Mouse (Mus musculus): ENCODE results near the gene Ssc5d.

- TF ChIP-seq EP300 (IDR thresholded peaks at IDR 0.05; ENCODE audit: insufficient read depth, low read depth, low read length) (no peak), CTCF (IDR thresholded peaks at IDR 0.05) (no peak), POLR2A (IDR thresholded peaks at IDR 0.05; ENCODE audit: insufficient read depth, low read depth, low read length) (no peak)
These were observed 19.1 kb upstream of the Ssc5d start, which contains the start of gene Gm36210 for GRCm38 (mm10) chr7:4906466-4906950.

Measured in heart, adult 2 months (tissue).